Mouse (Mus musculus) embryonic facial prominence, embryonic 14.5 days (tissue): ENCODE measurements at regions not wholly inside any gene's neighbourhood (a gene's known extent, or its start where the extent isn't known, plus 50 kb on each side); places are given as distances from the start of the nearest gene placed in this dataset.

Source experiments
- ATAC-seq: fragments of 200-750 bp; cut with Nextera tagmentation; 2 replicates; pipeline ENCODE4 v1.8.0; 2017; ENCODE audit warnings: low read depth, moderate number of reproducible peaks, moderate TSS enrichment
- DNase-seq: peaks from one replicate; pipeline ENCODE4 v3.0.0-alpha.2; 2015; ENCODE audit warnings: low spot score
- H3K27ac ChIP-seq: fragments of 300-500 bp; sonication (generic); replicated peaks from 2 replicates; pipeline ENCODE4 v1.5.1; 2014; ENCODE audit warnings: low read depth, mild to moderate bottlenecking, low read length, moderate library complexity
- H3K27me3 ChIP-seq: fragments of 300-500 bp; sonication (generic); replicated peaks from 2 replicates; pipeline ENCODE4 v1.6.1; 2014; ENCODE audit warnings: low read length; ENCODE audit not compliant: control insufficient read depth, insufficient read depth
- H3K36me3 ChIP-seq: fragments of 300-500 bp; sonication (generic); 2 replicates; pipeline ENCODE4 v1.6.1; 2014; ENCODE audit warnings: low read length, mixed read lengths; ENCODE audit not compliant: control insufficient read depth, insufficient read depth
- H3K4me1 ChIP-seq: fragments of 300-500 bp; sonication (generic); 2 replicates; pipeline ENCODE4 v1.6.1; 2014; ENCODE audit warnings: antibody characterized with exemption, low read length; ENCODE audit not compliant: control insufficient read depth, insufficient read depth
- H3K4me2 ChIP-seq: fragments of 300-500 bp; sonication (generic); 2 replicates; pipeline ENCODE4 v1.6.1; 2014; ENCODE audit warnings: low read depth, mild to moderate bottlenecking, low read length, moderate library complexity, mixed read lengths
- H3K4me3 ChIP-seq: fragments of 300-500 bp; sonication (generic); 2 replicates; pipeline ENCODE4 v1.5.1; 2014; ENCODE audit warnings: low read depth, mild to moderate bottlenecking, low read length
- H3K9ac ChIP-seq: fragments of 300-500 bp; sonication (generic); 2 replicates; pipeline ENCODE4 v1.6.1; 2014; ENCODE audit warnings: low read depth, mild to moderate bottlenecking, low read length, moderate library complexity, mixed read lengths
- H3K9me3 ChIP-seq: fragments of 300-500 bp; sonication (generic); 2 replicates; pipeline ENCODE4 v1.6.1; 2016; ENCODE audit warnings: low read length; ENCODE audit not compliant: control insufficient read depth
- WGBS: fragments of 180-500 bp; shearing (Covaris S2); extraction: QIAGEN DNeasy Blood & Tissue Kit; methylation state at CpG from one replicate; pipeline ENCODE4 v1.1.7; 2014; 5-methylcytosine and 5-hydroxymethylcytosine counted together

DNA sequence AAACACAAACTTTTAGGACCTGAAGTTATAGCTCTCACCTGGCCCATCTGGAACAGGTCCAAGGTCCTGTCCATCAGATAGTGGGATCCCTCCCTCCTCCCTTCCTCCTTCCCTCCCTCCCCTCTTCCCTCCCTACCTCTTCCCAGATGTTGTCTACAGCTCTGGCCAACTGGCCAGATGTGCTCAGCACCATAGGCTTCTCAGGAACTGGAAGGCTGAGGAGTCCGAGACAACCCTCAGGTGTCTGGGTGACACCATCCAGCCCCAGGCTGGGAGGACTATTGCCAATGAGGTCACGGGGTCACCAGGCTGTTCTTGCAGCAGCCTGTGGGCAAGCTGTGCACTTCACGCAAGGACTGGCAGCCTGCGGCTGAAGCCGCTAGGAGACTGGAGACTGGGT lies 155.6 kb upstream of the Gm26897 start:
- Histone ChIP-seq H3K4me1 (peaks cover 61% of the 10 kb centered on the region), H3K4me2 (no peak overlapping the region), H3K9me3 (no peaks in the 10 kb centered on the region), H3K36me3 (no peaks in the 10 kb centered on the region), H3K27me3 (no peaks in the 10 kb centered on the region), H3K27ac (peak overlapping the region; percentile 85), H3K9ac (no peak overlapping the region), H3K4me3 (no peak overlapping the region)
- no peak for ATAC-seq
- peak; percentile 72 for DNase-seq
- WGBS = 43% methylated on average over 5 of the region's 5 CpGs

DNA sequence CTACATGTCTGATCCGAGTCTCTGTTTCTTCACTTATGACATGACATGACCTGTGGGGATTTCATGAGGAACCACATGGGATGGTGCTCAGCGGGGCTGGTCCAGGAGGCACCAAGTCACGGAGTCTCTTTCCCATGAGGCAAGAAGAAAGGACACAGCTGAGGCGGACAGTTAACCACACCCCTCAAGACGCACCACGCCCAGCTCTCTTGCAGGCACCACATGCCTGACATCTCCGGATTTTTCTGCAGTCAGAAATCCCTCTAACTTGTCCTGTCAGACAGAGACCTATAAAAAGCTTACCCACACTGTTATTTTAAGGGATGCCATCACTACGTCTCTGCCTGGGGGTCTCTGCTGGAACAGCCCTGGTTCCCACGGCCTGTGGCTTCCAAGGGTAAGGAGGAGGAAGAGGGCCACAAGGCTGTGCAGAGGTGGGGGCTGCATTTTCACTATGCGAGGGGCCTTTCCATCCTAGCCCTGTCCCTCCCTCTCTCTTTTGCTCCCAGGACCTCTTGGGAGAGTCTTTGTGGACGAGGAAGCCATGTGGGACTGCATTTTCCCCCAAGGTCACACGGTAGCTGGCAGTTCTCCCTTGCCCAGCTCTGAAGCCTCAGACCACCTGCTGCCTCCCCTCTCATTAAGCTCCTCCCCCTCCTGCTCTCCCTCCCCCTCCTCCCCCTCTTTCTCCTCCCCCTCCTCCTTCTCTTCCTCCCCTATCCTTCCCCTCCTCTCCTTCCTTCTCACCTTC lies 154.6 kb upstream of the Gm26897 start:
- H3K4me1 ChIP-seq = peaks cover 54% of the 10 kb centered on the region
- no peaks in the 10 kb centered on the region for H3K36me3 ChIP-seq
- H3K27ac ChIP-seq = peak overlapping the region; percentile 85
- H3K4me2 ChIP-seq = no peak overlapping the region
- 13% methylated on average over 12 of the region's 12 CpGs for WGBS
- no peaks in the 10 kb centered on the region for H3K27me3 ChIP-seq
- H3K9ac ChIP-seq = no peak overlapping the region
- H3K4me3 ChIP-seq = no peak overlapping the region
- peak; percentile 39 for ATAC-seq
- no peaks in the 10 kb centered on the region for H3K9me3 ChIP-seq
- DNase-seq = peak; percentile 86

GRCm38 (mm10) chr5:111580870-111581771 lies 152.6 kb upstream of the Gm26897 start:
- no peaks in the 10 kb centered on the region for H3K27me3 ChIP-seq
- no peaks in the 10 kb centered on the region for H3K36me3 ChIP-seq
- H3K9ac ChIP-seq = peak overlapping the region; percentile 51
- DNase-seq (peak; percentile 89), ATAC-seq (peak; percentile 58; the same call in 1 of the 2 replicates)
- peaks cover 44% of the 10 kb centered on the region for H3K4me1 ChIP-seq
- no peaks in the 10 kb centered on the region for H3K9me3 ChIP-seq
- peak overlapping the region; percentile 27 for H3K4me3 ChIP-seq
- H3K4me2 ChIP-seq = peak overlapping the region; percentile 64
- 4% methylated on average over 29 of the region's 31 CpGs for WGBS
- H3K27ac ChIP-seq = 0 out of 2 replicates have a peak overlapping the region, but pooled peaks have one; percentile 18

- Histone ChIP-seq H3K4me1 (peaks cover 40% of the 10 kb centered on the region), H3K9me3 (no peaks in the 10 kb centered on the region), H3K9ac (no peak overlapping the region), H3K4me2 (peak overlapping the region; percentile 64), H3K27me3 (no peaks in the 10 kb centered on the region), H3K4me3 (no peak overlapping the region), H3K27ac (no peak overlapping the region; the same call in 1 of the 2 replicates), H3K36me3 (no peaks in the 10 kb centered on the region)
- no peak for DNase-seq
- 32% methylated on average over 9 of the region's 9 CpGs for WGBS
- no peak for ATAC-seq
These were observed 151.7 kb upstream of the Gm26897 start for GRCm38 (mm10) chr5:111582004-111582403.

DNA sequence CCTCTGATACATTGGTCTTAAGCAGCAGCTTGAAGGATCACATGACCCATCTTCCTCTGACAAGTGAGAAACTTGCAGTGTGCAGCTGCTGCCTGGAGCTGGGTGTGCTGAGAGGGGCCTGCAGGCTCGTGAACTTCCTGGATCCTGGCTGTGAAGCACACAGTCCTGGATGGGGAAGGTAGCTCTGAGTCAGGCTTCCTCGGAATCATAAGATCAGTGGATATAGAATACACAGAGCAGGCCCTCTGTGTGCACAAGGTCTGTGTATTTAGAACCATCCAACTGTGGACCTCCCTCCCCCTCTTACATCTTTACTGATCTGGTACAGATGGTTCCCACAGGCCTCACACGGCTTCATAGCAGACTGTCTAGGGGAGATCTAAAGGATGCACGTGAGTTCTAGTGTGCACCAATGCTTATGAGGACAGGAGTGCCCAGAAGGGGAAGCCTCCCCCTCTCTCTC lies 143.1 kb upstream of the Gm26897 start:
- WGBS = 5% methylated on average over 4 of the region's 4 CpGs
- Histone ChIP-seq H3K4me1 (0 out of 2 replicates have a peak, but pooled peaks cover 5% of the 10 kb centered on the region), H3K27ac (peak overlapping the region; percentile 74; the same call in 1 of the 2 replicates), H3K4me3 (no peak overlapping the region), H3K36me3 (no peaks in the 10 kb centered on the region), H3K9me3 (no peaks in the 10 kb centered on the region), H3K4me2 (no peak overlapping the region), H3K27me3 (no peaks in the 10 kb centered on the region), H3K9ac (no peak overlapping the region)
- DNase-seq = peak; percentile 78
- peak; percentile 82 for ATAC-seq

- H3K4me1 ChIP-seq = 0 out of 2 replicates have a peak, but pooled peaks cover 5% of the 10 kb centered on the region
- no peak overlapping the region for H3K4me2 ChIP-seq
- H3K27ac ChIP-seq = no peak overlapping the region
- no peak for DNase-seq
- WGBS = 80% methylated on average over 4 of the region's 4 CpGs
- ATAC-seq = no peak
- H3K9ac ChIP-seq = no peak overlapping the region
- no peak overlapping the region for H3K4me3 ChIP-seq
- H3K9me3 ChIP-seq = no peaks in the 10 kb centered on the region
- H3K36me3 ChIP-seq = no peaks in the 10 kb centered on the region
- H3K27me3 ChIP-seq = no peaks in the 10 kb centered on the region
These were observed 140.9 kb upstream of the Gm26897 start for GRCm38 (mm10) chr5:111592807-111593206.

DNA sequence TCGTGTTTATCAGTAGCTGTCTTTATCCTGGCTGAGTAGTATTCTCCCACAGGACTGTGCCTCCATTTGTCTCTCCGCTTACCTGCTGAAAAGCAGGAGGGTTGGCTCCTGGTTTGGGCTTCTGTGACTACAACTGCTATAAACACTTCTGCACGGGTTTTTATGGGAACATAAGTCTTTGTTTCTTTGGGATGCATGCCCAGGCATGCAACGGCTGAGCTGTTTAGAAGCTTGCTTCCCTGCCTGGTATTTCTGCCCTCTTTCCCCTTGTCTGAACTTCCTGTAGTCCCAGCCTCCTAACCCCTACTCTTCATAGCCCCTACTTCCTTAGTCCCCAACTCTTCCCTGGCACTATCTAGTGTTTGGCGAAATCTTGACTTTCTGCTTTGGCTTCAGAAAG lies 139.6 kb upstream of the Gm26897 start:
- 78% methylated on average over 5 of the region's 5 CpGs for WGBS
- no peak for ATAC-seq
- H3K4me1 ChIP-seq = 0 out of 2 replicates have a peak, but pooled peaks cover 5% of the 10 kb centered on the region
- H3K27ac ChIP-seq = no peak overlapping the region
- H3K4me2 ChIP-seq = no peak overlapping the region
- no peaks in the 10 kb centered on the region for H3K9me3 ChIP-seq
- DNase-seq = no peak
- H3K9ac ChIP-seq = no peak overlapping the region
- no peaks in the 10 kb centered on the region for H3K27me3 ChIP-seq
- no peak overlapping the region for H3K4me3 ChIP-seq
- H3K36me3 ChIP-seq = no peaks in the 10 kb centered on the region

DNA sequence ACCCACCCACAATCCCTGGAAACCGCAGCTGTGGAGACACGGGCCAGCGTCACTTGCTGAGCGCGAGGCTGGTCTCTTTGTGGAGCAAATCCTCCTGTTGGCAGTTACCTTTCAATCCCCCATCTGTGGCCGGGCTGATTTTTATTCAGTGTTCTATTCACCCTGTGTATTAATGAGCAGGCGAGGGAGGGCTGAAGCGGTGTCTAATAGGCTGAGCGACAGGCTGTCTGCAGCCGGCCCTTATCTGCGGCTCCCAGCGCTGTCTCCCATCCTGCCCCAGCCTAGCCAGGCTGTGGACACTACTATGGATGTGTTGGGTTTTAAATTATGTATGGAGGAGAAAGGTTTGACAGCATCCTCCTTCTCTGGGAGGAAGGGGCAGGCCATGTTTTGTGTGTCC lies 138.3 kb upstream of the Gm26897 start:
- Histone ChIP-seq H3K27ac (no peak overlapping the region), H3K9ac (no peak overlapping the region)
- peak; percentile 5; the same call in 1 of the 2 replicates for ATAC-seq

More for the DNA sequence above, 138.3 kb upstream of the Gm26897 start:
- H3K4me1 ChIP-seq = 0 out of 2 replicates have a peak, but pooled peaks cover 9% of the 10 kb centered on the region
- H3K4me2 ChIP-seq = no peak overlapping the region
- H3K27me3 ChIP-seq = no peaks in the 10 kb centered on the region
- no peaks in the 10 kb centered on the region for H3K9me3 ChIP-seq
- H3K36me3 ChIP-seq = no peaks in the 10 kb centered on the region
- WGBS = 61% methylated on average over 12 of the region's 12 CpGs
- DNase-seq = no peak
- H3K4me3 ChIP-seq = no peak overlapping the region
